Mouse (Mus musculus) layer of hippocampus, adult 9-11 months (tissue): Measurements from ENCODE around the gene Gm20532.

ENCODE experiments used
- DNase-seq: peaks from one replicate; pipeline ENCODE4 v3.0.0; 2022

Gene Gm20532

DNA sequence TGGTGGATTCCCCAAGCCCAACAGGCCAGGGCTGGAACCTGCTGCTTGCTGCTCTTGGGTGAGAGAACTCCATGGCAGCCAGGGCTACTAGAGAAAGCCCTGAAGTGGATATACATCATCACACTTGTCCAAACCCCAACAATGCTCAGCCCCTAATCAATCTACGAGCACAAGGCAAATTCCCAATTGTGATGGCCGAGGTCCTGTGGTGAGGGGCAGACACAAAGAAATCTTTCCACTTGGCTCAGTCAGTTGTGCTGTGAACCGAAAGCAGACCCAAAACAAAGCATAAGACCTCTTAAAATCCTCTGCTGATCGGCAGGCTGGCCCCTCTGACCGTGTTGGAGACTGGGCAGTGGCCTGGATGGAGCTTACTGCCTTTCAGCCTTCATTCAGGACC, 11.6 kb upstream of the Gm20532 start:
- DNase-seq = no peak

DNA sequence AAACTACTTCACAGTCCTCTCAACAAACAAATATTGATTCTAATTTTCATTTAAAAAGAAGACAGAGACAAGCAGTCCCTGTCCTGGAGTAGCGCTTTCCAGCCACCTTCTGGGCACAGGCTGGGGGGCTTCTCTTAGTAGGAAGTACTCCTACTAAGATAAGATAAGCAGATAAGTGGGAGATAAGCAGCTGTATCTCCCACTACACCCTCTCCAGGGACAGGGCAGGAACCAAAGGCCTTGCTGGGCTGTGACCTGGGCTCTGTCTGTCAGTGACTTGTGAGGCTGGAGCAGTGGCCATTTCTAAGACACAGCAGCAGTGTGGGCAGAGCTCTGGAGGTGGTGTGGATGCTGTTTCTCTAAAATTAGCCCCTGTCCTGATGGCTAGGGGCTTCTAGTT, 11.1 kb upstream of the Gm20532 start:
- DNase-seq = no peak

DNA sequence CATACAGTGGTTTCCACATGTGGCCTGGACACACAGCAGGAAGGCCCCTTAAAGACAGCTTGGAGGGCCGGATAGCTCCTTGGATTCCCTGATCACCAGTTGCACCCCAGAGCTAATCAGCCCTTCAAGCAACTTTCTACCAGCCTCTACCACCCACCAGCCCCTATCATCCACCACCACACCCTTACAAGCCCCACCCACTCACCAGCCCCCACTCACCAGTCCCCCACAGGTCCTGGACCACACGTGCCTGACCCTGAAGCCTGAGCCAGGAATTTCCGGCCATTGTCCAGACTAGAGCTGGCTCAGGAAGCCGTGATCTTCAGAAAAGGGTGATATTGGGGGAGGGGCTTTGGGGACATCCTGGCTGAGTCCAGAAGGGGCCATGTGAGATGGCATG, 10.6 kb upstream of the Gm20532 start:
- DNase-seq = no peak

DNA sequence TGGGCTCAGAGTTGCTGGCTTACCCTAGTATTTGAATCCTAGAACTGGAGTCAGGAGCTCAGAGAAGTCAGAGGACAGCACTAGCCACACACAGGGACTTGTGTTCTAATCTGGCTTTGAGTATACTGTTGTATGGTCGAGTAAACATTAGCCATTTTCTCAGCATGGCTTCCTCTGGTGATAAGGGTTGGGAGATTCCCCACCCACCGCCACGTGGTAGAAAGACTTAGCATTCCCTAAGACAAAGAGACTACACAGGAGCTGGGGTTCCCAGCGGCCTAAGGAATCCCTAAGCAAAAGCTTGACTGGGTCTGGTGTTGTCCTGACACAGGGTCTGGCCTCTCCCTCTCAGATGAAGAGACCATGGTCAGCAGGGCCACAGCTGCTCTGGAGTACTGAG, 10.0 kb upstream of the Gm20532 start:
- no peak for DNase-seq

- DNase-seq = peak; percentile 22
These were observed 8.1 kb upstream of the Gm20532 start for GRCm38 (mm10) chr2:26578369-26578768.

DNA sequence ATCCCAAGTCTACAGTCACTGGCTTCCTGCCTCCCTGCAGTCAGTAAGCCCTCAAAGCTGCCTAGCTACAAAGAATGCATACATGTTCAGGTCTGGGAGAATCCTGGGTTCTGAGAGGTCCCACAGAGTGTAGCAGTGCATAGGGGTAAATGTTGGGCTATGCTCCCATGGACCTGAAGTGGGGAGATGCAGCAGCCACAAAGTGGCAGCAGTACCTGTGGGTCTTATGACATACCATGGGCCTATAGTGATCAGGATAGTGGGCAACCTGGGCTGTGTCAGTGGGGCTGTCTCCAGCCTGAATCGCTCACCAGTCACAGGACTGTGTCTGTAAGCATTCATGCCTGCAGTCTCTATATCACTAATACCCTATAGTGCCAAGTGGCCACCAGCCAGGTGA, 6.7 kb upstream of the Gm20532 start, which contains the start of gene Egfl7:
Gene Egfl7 (plus strand): TSS at position 301 of the 400 bp plus-strand sequence.
- DNase-seq = no peak

- no peak for DNase-seq
These were observed 5.7 kb upstream of the Gm20532 start for GRCm38 (mm10) chr2:26580751-26581150.

GRCm38 (mm10) chr2:26582203-26582602, 4.2 kb upstream of the Gm20532 start:
- DNase-seq = no peak

GRCm38 (mm10) chr2:26582741-26583140, 3.7 kb upstream of the Gm20532 start:
- no peak for DNase-seq

DNA sequence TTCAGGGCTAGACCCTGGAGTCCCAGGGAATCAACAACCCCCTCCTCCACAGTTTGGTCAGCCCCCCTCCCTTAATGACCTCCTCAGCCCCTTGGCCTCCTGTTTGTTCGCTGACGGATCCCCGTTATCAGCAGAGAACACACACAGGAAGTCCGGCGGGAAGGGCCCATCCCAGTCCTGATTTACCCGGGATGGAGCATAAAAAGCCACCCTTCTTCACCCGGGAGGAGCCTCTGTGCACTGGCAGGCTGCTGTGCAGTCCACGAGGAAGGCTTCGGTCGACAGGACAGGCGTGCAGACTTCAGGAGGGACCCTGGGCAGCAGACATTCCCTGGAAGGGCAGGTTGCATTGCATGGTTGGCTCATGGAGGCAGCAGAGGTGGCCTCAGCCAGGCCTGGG, 2.8 kb upstream of the Gm20532 start:
- no peak for DNase-seq

DNA sequence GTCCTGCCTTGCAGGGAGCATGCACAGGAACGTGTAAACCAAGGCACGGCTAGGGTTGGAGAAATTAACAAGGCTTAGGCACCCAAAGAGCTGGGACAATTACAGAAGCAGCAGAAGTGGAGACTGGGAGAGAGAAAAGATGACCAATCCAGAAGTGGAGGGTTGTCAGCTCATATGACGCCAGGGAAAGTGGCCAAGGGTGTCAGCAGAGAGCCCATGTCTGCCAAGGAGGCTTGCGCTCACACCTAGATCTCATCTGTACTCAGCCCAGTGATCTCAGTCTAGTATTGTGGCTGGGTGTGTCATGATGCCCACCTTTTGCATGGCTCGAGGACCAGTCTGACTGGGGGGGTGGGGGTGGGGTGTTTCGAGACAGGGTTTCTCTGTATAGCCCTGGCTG, 726 bp upstream of the Gm20532 start:
- DNase-seq = no peak

- DNase-seq = no peak
These were observed 586 bp downstream of the Gm20532 start for GRCm38 (mm10) chr2:26587044-26587405.

DNA sequence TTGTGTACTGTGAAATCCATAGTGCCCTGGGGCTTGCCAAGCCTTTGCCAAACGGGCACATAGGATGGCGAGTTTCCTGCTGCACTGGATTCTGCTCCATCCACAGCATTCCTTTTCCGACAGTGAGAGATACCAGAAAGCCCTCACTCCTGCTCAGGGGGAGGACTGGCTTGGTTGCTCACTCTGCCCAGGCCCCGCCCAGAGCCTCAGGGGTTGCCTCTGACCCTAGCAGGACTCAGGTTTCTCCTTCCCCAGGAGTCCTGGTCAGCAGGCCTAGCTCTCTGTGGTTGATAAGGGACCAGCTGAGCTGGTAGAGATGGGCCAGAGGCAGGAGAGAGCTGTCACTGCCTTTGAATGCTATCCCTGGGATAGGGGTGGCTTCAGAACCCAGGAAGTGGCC, 2.1 kb downstream of the Gm20532 start:
- no peak for DNase-seq

DNA sequence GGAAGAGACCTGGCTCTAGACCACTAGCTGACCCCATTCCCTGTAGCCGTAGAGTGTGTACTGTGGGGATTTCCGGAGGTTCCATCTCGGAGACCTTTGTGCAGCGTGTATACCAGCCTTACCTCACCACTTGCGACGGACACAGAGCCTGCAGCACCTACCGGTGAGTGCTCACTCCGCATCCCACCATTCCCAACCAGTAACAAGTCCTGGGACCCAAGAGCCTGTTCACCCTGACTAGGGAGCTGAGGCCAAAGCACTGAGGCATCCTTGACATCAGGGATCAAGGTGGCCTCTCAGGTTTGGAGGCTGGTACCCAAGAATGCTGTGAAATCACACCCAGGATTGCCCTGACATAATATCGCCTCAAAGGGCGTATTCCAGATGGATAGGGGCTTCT, 2.8 kb downstream of the Gm20532 start:
- no peak for DNase-seq

DNA sequence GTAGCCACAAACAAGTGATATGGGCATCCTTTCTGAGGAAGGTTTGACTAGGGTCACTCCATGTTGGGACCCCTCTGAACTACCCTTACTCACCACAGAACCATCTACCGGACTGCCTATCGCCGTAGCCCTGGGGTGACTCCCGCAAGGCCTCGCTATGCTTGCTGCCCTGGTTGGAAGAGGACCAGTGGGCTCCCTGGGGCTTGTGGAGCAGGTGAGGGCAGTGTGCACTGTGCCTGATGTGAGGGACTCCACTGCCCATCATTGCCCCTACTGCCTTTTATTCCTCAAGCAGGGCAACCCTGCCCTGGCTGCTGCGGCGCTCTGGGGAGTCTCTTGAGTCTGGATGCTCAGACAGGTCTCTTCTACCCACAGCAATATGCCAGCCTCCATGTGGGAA, 3.8 kb downstream of the Gm20532 start:
- DNase-seq = no peak

- DNase-seq = no peak
These were observed 4.5 kb downstream of the Gm20532 start for GRCm38 (mm10) chr2:26590962-26591361.

GRCm38 (mm10) chr2:26591416-26591815, 5.0 kb downstream of the Gm20532 start:
- no peak for DNase-seq

DNA sequence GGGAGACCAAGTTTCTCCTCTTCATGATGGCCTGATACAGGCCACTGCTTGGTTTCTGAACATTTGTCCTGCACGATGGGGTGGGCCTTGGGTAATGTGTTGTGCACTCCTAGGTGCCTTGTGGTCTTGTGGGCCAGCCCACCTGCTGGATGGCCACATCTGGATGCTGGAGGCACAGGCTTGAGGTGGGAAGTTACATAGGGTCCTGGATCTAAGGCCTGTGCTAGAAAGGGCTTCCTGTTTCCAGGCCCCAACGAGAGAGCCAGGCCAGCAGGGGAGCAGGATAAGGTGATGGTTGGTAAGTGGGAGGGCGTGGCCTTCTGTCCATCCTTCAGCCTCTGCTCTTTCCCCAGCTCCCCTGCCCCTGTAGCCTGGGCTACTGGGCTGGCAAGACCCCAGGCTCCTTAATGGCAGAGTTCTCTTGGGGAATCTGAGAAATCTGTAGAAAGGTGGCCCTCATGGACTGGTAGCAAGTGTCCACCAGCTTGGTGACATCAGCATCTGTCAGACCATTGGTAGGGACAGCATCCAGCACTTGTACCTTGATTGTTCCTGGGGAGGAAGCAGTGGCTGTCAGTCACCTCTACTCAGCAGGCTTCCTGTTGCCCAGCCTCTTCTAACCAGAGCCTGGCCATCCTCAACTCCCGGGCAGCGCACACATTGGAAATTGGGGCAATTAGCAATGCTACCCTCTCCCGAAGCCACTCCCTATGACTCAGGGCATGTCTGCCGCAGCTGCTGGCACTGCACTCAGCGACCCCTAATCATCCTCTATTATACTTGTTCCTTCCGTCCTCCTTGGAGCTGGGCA, 7.0 kb downstream of the Gm20532 start:
- DNase-seq = no peak

DNA sequence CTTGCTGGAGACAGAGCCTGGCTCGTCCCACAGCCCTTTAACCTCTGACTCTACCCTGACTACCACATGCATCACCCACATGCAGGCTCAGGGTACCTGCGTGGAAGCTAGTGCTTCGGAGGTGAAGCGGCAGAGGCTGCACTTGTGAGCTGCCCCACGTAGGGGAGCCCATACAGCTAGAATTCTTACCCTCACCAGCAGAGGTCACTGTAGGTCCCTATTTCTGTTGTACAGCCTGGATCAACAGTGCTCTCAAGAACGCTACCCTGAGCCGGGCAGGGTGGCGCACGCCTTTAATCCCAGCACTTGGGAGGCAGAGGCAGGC, 7.5 kb downstream of the Gm20532 start:
- peak; percentile 34 for DNase-seq

- no peak for DNase-seq
These were observed 8.1 kb downstream of the Gm20532 start for GRCm38 (mm10) chr2:26594461-26594933.

- DNase-seq = no peak
These were observed 8.7 kb downstream of the Gm20532 start for GRCm38 (mm10) chr2:26594934-26595724.

GRCm38 (mm10) chr2:26595725-26596435, 9.4 kb downstream of the Gm20532 start:
- DNase-seq = no peak

DNA sequence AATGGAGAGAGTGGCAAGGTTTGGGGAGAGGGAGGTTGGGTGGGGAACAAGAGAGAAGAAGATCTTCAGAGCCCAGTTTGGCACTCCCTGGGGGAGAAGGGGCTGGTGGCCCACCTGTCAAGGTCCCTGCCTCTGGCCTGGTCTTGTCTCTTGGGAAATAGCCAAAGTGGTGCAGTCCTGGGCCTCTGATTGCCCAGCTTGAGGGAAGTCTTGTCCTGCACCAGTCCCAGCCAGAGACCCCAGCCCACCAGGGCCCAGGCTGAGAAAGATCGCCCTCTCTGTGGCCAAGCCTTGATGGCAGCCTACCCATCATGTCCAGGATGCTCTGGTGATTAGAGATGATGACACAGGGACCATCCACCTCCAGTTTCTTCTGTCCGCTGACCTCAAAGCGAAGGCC, 10.5 kb downstream of the Gm20532 start:
- no peak for DNase-seq

DNA sequence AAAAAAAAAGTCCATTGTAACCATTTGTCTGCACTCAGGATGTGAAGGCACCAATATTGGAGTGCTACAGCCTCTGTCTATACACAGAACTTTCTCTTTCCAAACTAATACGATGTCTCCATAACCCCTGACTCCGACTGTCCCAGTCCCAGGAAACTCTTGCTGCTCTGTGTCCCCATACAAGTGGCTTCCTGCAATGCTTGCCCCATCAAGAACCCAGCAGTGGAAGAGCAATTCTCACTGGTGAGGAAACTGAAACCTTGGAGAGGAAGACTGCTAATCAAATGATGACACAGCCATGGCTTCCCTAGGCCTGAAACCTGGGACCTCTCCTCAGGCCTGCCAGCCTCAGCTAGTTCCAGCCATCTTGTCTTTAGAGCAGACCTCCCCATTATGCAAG, 11.4 kb downstream of the Gm20532 start:
- no peak for DNase-seq
